Mouse (Mus musculus) cerebellum, postnatal 4 days (tissue): ENCODE results near the gene Atp2a1.
"Not testable (repeated sequence)": the region's sequence is repeated elsewhere in the genome, so short reads cannot be mapped to it uniquely, and the experiment has no call there.

Experiments
- DNase-seq, 2 experiments: peaks; one replicate each; pipeline ENCODE4 v3.0.0; 2022; ENCODE audit warnings: low spot score in 2 of 2, mixed read lengths in 1 of 2

Gene Atp2a1

GRCm38 (mm10) chr7:126414725-126415124, 48.2 kb downstream of the Atp2a1 start, which contains the start of gene Cd19:
Cd19 (minus strand) TSS chr7:126414889.
- DNase-seq, result no peak

DNA sequence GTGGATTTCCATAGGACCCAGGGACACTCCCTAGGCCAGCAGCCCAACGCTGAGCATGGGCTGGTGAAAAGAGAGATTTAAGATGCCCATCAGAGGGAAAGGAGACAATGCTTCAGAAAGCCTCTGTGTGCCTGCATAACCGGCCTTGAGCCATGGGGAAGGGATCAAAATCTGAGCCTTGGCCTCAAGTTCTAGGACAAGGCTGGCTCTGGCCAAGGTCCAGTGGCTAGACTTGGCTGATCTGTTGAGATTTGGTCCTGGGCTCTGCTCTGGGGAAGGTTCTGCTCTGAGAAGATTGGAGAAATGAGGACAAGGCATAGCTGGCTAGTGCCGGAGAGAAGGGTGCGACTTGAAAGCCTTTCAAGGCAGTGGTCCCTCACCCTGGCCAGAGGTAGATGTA, 51.8 kb downstream of the Atp2a1 start:
- DNase-seq, result no peak

- DNase-seq, result no peak
These were observed 54.2 kb downstream of the Atp2a1 start for GRCm38 (mm10) chr7:126408686-126409085.

GRCm38 (mm10) chr7:126402518-126402917, 60.4 kb downstream of the Atp2a1 start:
- DNase-seq, result not testable (repeated sequence)

GRCm38 (mm10) chr7:126399548-126399947, 63.4 kb downstream of the Atp2a1 start:
- peak; percentile 60 to 77 for DNase-seq

GRCm38 (mm10) chr7:126397822-126398221, 65.1 kb downstream of the Atp2a1 start:
- no peak for DNase-seq

DNA sequence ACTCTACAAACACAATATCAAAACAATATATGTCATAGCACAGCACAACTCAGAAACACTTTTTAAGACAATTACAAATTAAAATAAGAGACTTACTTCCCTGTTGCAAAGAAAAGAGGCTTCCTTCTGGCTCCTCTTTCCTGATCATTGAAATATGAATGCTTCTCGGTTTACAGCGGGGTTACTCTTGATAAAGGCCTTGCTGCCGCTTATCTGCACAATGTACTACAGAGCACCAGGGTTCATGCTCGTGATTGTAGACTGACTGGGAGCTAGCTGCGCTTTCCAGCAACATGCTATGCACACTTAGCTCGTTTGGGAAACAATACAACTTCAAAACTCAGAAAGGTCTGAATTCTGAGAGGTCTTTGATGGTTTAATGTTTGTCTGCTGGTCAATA, 65.7 kb downstream of the Atp2a1 start:
- DNase-seq, result no peak

DNA sequence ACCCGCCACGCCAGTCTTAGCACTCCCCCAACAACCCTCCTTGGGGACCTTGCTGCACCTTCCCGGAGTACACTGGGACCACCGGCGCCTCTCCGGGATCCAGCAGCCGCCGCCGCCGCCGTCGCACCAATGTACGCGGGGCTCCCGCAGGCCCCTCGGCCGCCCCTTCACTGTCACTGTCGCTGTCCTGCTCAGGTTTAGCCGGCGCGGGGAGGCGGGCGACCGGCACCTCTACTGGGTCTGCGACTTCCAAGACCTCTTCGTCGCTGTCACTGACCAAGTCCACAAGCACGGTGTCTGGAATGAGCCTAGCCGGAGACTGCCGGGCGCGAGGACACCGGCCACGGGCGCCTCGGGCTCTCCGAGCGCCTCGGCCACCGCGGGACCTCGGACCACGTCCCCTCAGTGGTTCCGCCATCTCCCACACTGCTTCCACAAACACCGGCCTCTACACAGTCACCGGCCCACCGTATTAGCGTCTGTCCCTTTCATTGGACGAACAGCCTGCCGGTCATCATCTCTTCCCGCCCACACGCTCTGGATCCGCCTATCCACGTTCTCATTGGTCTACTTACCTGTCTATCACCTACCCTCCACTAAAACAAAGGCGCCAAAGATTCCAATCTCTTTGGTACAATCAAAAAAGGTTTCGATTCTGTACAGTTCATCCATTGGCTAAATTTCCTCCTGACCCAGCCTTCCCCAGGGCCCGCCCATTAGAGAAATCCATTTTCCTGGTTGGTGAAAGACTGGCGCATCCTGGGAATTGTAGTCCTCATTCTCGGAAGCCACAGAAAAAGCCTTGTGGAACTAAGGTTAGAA, 66.4 kb downstream of the Atp2a1 start, which contains the start of gene Nfatc2ip:
TSS of gene Nfatc2ip (minus strand) at position 440 of the 822 bp plus-strand sequence.
- DNase-seq, result peak; percentile 85 to 98
